Comparison of ENCODE assay signal across 25 mouse cellular contexts in the genomic region with DNA sequence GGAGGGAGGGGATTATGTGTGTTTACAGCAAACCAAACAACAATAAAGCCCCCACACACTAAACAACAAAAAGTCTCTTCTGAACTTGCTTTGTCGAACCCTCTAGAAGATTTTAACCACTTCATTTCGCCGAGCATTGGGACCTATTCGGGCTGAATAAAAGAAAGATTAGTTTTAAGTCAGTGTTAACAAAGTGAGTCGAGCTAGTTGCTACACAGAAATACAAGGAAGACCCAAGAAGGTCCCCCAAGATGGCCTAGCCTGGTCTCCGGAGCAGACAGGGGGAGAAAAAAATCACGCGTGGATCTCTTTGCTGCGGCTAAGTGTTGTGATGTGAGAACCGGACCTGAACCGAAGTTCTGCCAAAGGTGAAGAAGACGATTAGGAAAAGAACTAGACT. TPM values are rescaled to one million over a fixed set of nuclear protein-coding genes. Genes with fewer than 3 reads are reported as not detected.
DNase-seq lines count a peak whose midpoint lies in the region; ATAC-seq lines count a peak whose summit lies in the region.
"Had no signal": no experiment of that assay in that cellular context is flagged by ENCODE, and none has a peak within 500 bp of the region (broad histone marks: within the 10 kb centered on the region; RNA-seq: fewer than 3 reads in every experiment).

No protein-coding gene starts in this region.

- H3K4me3 ChIP-seq in hindbrain, embryonic 11.5 days (ENCODE audit: low read depth, low read length), result no peak overlapping the region
- H3K4me3 ChIP-seq in hindbrain, embryonic 16.5 days (ENCODE audit: low read length), result no peak overlapping the region
- H3K4me3 ChIP-seq in neural tube, embryonic 12.5 days, result no peak overlapping the region
- H3K4me3 ChIP-seq in hindbrain, embryonic 14.5 days (replicated peaks; ENCODE audit: low read length), result no peak overlapping the region
- H3K4me3 ChIP-seq: embryonic facial prominence, embryonic 13.5 days; erythroblast, embryonic 14.5 days; forebrain, embryonic 13.5 days; gastrocnemius, adult 2 months had no signal

- H3K9ac ChIP-seq in hindbrain, embryonic 11.5 days (ENCODE audit: low read depth, low read length), result no peak overlapping the region
- H3K9ac ChIP-seq in hindbrain, embryonic 16.5 days (ENCODE audit: low read depth, low read length), result no peak overlapping the region
- no peak overlapping the region for H3K9ac ChIP-seq in neural tube, embryonic 12.5 days
- H3K9ac ChIP-seq in hindbrain, embryonic 14.5 days, result no peak overlapping the region
- H3K9ac ChIP-seq: embryonic facial prominence, embryonic 13.5 days; forebrain, embryonic 13.5 days had no signal

- no peak overlapping the region for H3K4me2 ChIP-seq in hindbrain, embryonic 11.5 days (replicated peaks; ENCODE audit: low read depth, low read length)
- no peak overlapping the region; the same call in 1 of the 2 replicates for H3K4me2 ChIP-seq in hindbrain, embryonic 16.5 days (ENCODE audit: low read length)
- H3K4me2 ChIP-seq in neural tube, embryonic 12.5 days (replicated peaks), result peak overlapping the region; percentile 60; the same call in 1 of the 2 replicates
- H3K4me2 ChIP-seq in hindbrain, embryonic 14.5 days (replicated peaks), result peak overlapping the region; percentile 27; the same call in 1 of the 2 replicates
- H3K4me2 ChIP-seq: embryonic facial prominence, embryonic 13.5 days; forebrain, embryonic 13.5 days; heart, embryonic 11.5 days had no signal

- H3K9me3 ChIP-seq in hindbrain, embryonic 11.5 days (ENCODE audit: control insufficient read depth, low read length), result no peaks in the 10 kb centered on the region
- H3K9me3 ChIP-seq in hindbrain, embryonic 16.5 days (ENCODE audit: control insufficient read depth, low read length), result no peaks in the 10 kb centered on the region; the same call in 1 of the 2 replicates
- no peaks in the 10 kb centered on the region for H3K9me3 ChIP-seq in neural tube, embryonic 12.5 days
- H3K9me3 ChIP-seq in hindbrain, embryonic 14.5 days (ENCODE audit: control insufficient read depth, low read length), result no peaks in the 10 kb centered on the region
- H3K9me3 ChIP-seq: embryonic facial prominence, embryonic 10.5 days; embryonic facial prominence, embryonic 13.5 days; forebrain, embryonic 13.5 days had no signal

- peaks cover 58% of the 10 kb centered on the region for H3K27me3 ChIP-seq in hindbrain, embryonic 11.5 days (ENCODE audit: control insufficient read depth, insufficient read depth, low read length)
- peaks cover 37% of the 10 kb centered on the region for H3K27me3 ChIP-seq in hindbrain, embryonic 16.5 days (replicated peaks; ENCODE audit: control insufficient read depth, insufficient read depth, low read length)
- H3K27me3 ChIP-seq in neural tube, embryonic 12.5 days (replicated peaks), result peaks cover 71% of the 10 kb centered on the region
- H3K27me3 ChIP-seq in hindbrain, embryonic 14.5 days (ENCODE audit: control insufficient read depth, insufficient read depth, low read length), result peaks cover 73% of the 10 kb centered on the region

- H3K27ac ChIP-seq in hindbrain, embryonic 11.5 days (ENCODE audit: low read depth, low read length), result no peak overlapping the region
- H3K27ac ChIP-seq in hindbrain, embryonic 16.5 days (ENCODE audit: low read depth, low read length), result no peak overlapping the region
- no peak overlapping the region for H3K27ac ChIP-seq in neural tube, embryonic 12.5 days
- no peak overlapping the region for H3K27ac ChIP-seq in hindbrain, embryonic 14.5 days
- H3K27ac ChIP-seq: embryonic facial prominence, embryonic 10.5 days; embryonic facial prominence, embryonic 13.5 days; forebrain, embryonic 13.5 days; gastrocnemius, adult 2 months had no signal

- peaks cover 10% of the 10 kb centered on the region for H3K4me1 ChIP-seq in hindbrain, embryonic 11.5 days (replicated peaks; ENCODE audit: control insufficient read depth, insufficient read depth, low read length)
- peaks cover 8% of the 10 kb centered on the region for H3K4me1 ChIP-seq in hindbrain, embryonic 16.5 days (ENCODE audit: control insufficient read depth, insufficient read depth, low read depth, low read length)
- H3K4me1 ChIP-seq in neural tube, embryonic 12.5 days, result peaks cover 22% of the 10 kb centered on the region
- H3K4me1 ChIP-seq in hindbrain, embryonic 14.5 days (replicated peaks; ENCODE audit: control insufficient read depth, insufficient read depth, low read length), result no peaks in the 10 kb centered on the region; the same call in 1 of the 2 replicates

- ATAC-seq in hindbrain, embryonic 11.5 days (ENCODE audit: low FRiP score), result no peak
- no peak for ATAC-seq in hindbrain, embryonic 16.5 days
- ATAC-seq in neural tube, embryonic 12.5 days (ENCODE audit: low FRiP score, low read depth), result no peak
- ATAC-seq in hindbrain, embryonic 14.5 days (ENCODE audit: low FRiP score), result no peak
- ATAC-seq: activated CD4-positive, CD25-positive, alpha-beta regulatory T cell, adult 4 months; forebrain, embryonic 13.5 days; intestine, postnatal 0 days had no signal

- peak; percentile 25 for DNase-seq in embryo, embryonic 9.5 days (ENCODE audit: extremely low spot score)
- no peak for DNase-seq in embryo, embryonic 11 days
- DNase-seq in hindbrain, embryonic 11.5 days (ENCODE audit: low spot score), result peak; percentile 36
- no peak for DNase-seq in neural tube, embryonic 10.5 days (ENCODE audit: extremely low spot score, low spot score)
- DNase-seq in hindbrain, embryonic 14.5 days (ENCODE audit: low spot score), result no peak
- no peak for DNase-seq in adrenal gland, adult 18-20 months (ENCODE audit: low spot score in 2 of 2)
- DNase-seq: adrenal gland, postnatal 10 days; adrenal gland, postnatal 36 days; cerebellum, adult 18-20 months; cerebellum, adult 9-10 months; cerebellum, postnatal 14 days; gastrocnemius, adult 2 months; gastrocnemius, postnatal 14 days had no signal

- WGBS in hindbrain, embryonic 11.5 days, result 3% methylated on average over 12 of the region's 12 CpGs
- 4% methylated on average over 12 of the region's 12 CpGs for WGBS in hindbrain, embryonic 16.5 days
- WGBS in neural tube, embryonic 12.5 days, result 3% methylated on average over 12 of the region's 12 CpGs
- 4% methylated on average over 12 of the region's 12 CpGs for WGBS in hindbrain, embryonic 14.5 days

- no peaks in the 10 kb centered on the region for H3K36me3 ChIP-seq in hindbrain, embryonic 11.5 days (ENCODE audit: control insufficient read depth, insufficient read depth, low read length)
- H3K36me3 ChIP-seq in hindbrain, embryonic 16.5 days (ENCODE audit: control insufficient read depth, insufficient read depth, low read length), result no peaks in the 10 kb centered on the region
- H3K36me3 ChIP-seq in neural tube, embryonic 12.5 days, result no peaks in the 10 kb centered on the region
- no peaks in the 10 kb centered on the region for H3K36me3 ChIP-seq in hindbrain, embryonic 14.5 days (replicated peaks; ENCODE audit: control insufficient read depth, insufficient read depth)
- H3K36me3 ChIP-seq: embryonic facial prominence, embryonic 10.5 days; embryonic facial prominence, embryonic 13.5 days had no signal

RNA-seq across cellular contexts. Expression of gene Nkx6-1, which starts 3.7 kb away (rescaled TPM):
- 9.8 and 14.7 TPM in 2 replicates for polyA plus RNA-seq in hindbrain, embryonic 11.5 days (2014; fragmentation: Nextera tagmentation; extraction: Ambion mirVana)
- polyA plus RNA-seq in hindbrain, embryonic 16.5 days (2015; fragmentation: Nextera tagmentation; extraction: Ambion mirVana), result 3.8 and 5.1 TPM in 2 replicates
- polyA plus RNA-seq in neural tube, embryonic 12.5 days (2016; fragmentation: Nextera tagmentation; extraction: Ambion mirVana), result 9.6 and 11.5 TPM in 2 replicates
- 8.0 and 8.9 TPM in 2 replicates for polyA plus RNA-seq in hindbrain, embryonic 14.5 days (2014; fragmentation: Nextera tagmentation; extraction: Ambion mirVana)
- total RNA-seq in adrenal gland, adult 18-20 months (2021), result not detected
- total RNA-seq: adrenal gland, postnatal 36 days; gastrocnemius, adult 2 months; gastrocnemius, postnatal 14 days; gastrocnemius, postnatal 4 days; hematopoietic stem cell, adult 5-6 weeks had no signal
- polyA plus RNA-seq: activated CD4-positive, CD25-positive, alpha-beta regulatory T cell, adult 4 months; erythroblast, embryonic 14.5 days; heart, postnatal 0 days; intestine, postnatal 0 days had no signal

Comparison
In these comparisons a context has a peak if more than half of its experiments do, and no peak if none do; other contexts are left out.
1. DNase-seq: peak in embryo, embryonic 9.5 days (single experiment) and hindbrain, embryonic 11.5 days (single experiment); none in embryo, embryonic 11 days (single experiment), neural tube, embryonic 10.5 days (single experiment), hindbrain, embryonic 14.5 days (single experiment) and adrenal gland, adult 18-20 months (0 of 2).
2. H3K4me2 ChIP-seq: peak in neural tube, embryonic 12.5 days (single experiment) and hindbrain, embryonic 14.5 days (single experiment); none in hindbrain, embryonic 11.5 days (single experiment) and hindbrain, embryonic 16.5 days (single experiment).